Mouse (Mus musculus) E14TG2a.4 (cell line): ENCODE data around the gene Impdh1.

Source experiments
- CTCF ChIP-seq: conservative IDR thresholded peaks from 2 replicates; pipeline ENCODE4 v1.5.1; 2014; ENCODE audit warnings: low read length
- NANOG ChIP-seq: IDR thresholded peaks from 2 replicates; pipeline ENCODE4 v1.6.1; 2014; ENCODE audit warnings: borderline replicate concordance, low read length, mixed read lengths
- POU5F1 ChIP-seq: IDR thresholded peaks from 2 replicates; pipeline ENCODE4 v1.6.1; 2014; ENCODE audit warnings: low read length, borderline replicate concordance

GRCm38 (mm10) chr6:29160786-29161185 lies 55.4 kb downstream of the Impdh1 start:
- TF ChIP-seq CTCF = no peak
- no peak for TF ChIP-seq POU5F1
- TF ChIP-seq NANOG = no peak
